In genomic region chr13:103875823-103876514, GRCm38 (mm10) we compare ENCODE assay signal across 19 mouse cellular contexts. TPM values are rescaled to one million over a fixed set of nuclear protein-coding genes. Genes with fewer than 3 reads are reported as not detected.
DNase-seq lines count a peak whose midpoint lies in the region; ATAC-seq lines count a peak whose summit lies in the region.
"Had no signal": no experiment of that assay in that cellular context is flagged by ENCODE, and none has a peak within 500 bp of the region (broad histone marks: within the 10 kb centered on the region; RNA-seq: fewer than 3 reads in every experiment).

No protein-coding gene starts in this region.

- peak; percentile 12 for DNase-seq in c-Kit-positive CD71-negative TER-119-negative erythroid progenitor cells, embryonic 14.5 days (ENCODE audit: low read depth)
- DNase-seq in thymus, postnatal 14 days: no peak
- DNase-seq in layer of hippocampus, adult 9-10 months (ENCODE audit: low spot score): no peak
- no peak for DNase-seq in lung, postnatal 4 days
- DNase-seq: adrenal gland, postnatal 10 days; cerebellum, adult 11 months; cerebellum, adult 8-10 months; cerebellum, postnatal 14 days; gastrocnemius, postnatal 10 days; heart, adult 18-20 months; heart, postnatal 10 days had no signal

- H3K4me1 ChIP-seq in liver, embryonic 15.5 days (replicated peaks): peaks cover 20% of the 10 kb centered on the region
- H3K4me1 ChIP-seq: embryonic facial prominence, embryonic 13.5 days; forebrain, embryonic 13.5 days; heart, embryonic 10.5 days had no signal

- no peak overlapping the region for H3K4me2 ChIP-seq in liver, embryonic 15.5 days
- H3K4me2 ChIP-seq: embryonic facial prominence, embryonic 13.5 days; forebrain, embryonic 13.5 days; hindbrain, embryonic 13.5 days had no signal

- peaks cover 2% of the 10 kb centered on the region; the same call in 1 of the 2 replicates for H3K36me3 ChIP-seq in liver, embryonic 15.5 days (replicated peaks)

- 25% methylated on average over 6 of the region's 6 CpGs for WGBS in liver, embryonic 15.5 days (ENCODE audit: insufficient replicate concordance)

- H3K27me3 ChIP-seq in liver, embryonic 15.5 days: no peaks in the 10 kb centered on the region
- H3K27me3 ChIP-seq: embryonic facial prominence, embryonic 13.5 days; forebrain, embryonic 13.5 days; hindbrain, embryonic 13.5 days had no signal

- H3K9ac ChIP-seq in liver, embryonic 15.5 days: no peak overlapping the region
- H3K9ac ChIP-seq: embryonic facial prominence, embryonic 13.5 days; forebrain, embryonic 13.5 days; hindbrain, embryonic 13.5 days had no signal

- ATAC-seq in common myeloid progenitor, adult 5-6 weeks (replicated peaks; ENCODE audit: low read depth, poor library complexity, severe bottlenecking): peak; percentile 71; the same call in 1 of the 2 replicates
- peak; percentile 83 for ATAC-seq in liver, embryonic 15.5 days (ENCODE audit: insufficient read depth)
- ATAC-seq in megakaryocyte-erythroid progenitor cell, adult 5-6 weeks (replicated peaks; ENCODE audit: low FRiP score, low TSS enrichment, poor library complexity, severe bottlenecking): peak; percentile 96
- ATAC-seq: forebrain, embryonic 13.5 days; hindbrain, postnatal 0 days had no signal

- H3K27ac ChIP-seq in liver, embryonic 15.5 days (replicated peaks): no peak overlapping the region
- H3K27ac ChIP-seq: embryonic facial prominence, embryonic 13.5 days; forebrain, embryonic 13.5 days; heart, embryonic 10.5 days; hindbrain, embryonic 13.5 days; hindbrain, postnatal 0 days had no signal

- no peak overlapping the region for H3K4me3 ChIP-seq in liver, embryonic 15.5 days (replicated peaks)
- H3K4me3 ChIP-seq: embryonic facial prominence, embryonic 13.5 days; forebrain, embryonic 13.5 days; heart, embryonic 10.5 days; hindbrain, embryonic 13.5 days had no signal

- H3K9me3 ChIP-seq in liver, embryonic 15.5 days (replicated peaks): no peaks in the 10 kb centered on the region
- H3K9me3 ChIP-seq: embryonic facial prominence, embryonic 13.5 days; forebrain, embryonic 13.5 days; heart, embryonic 10.5 days; hindbrain, embryonic 13.5 days had no signal

RNA-seq across cellular contexts. Expression of gene Erbin, which starts 44.3 kb away (rescaled TPM):
- total RNA-seq in common myeloid progenitor, adult 5-6 weeks (2017): 143 and 174 TPM in 2 replicates
- polyA plus RNA-seq in liver, embryonic 15.5 days (2015; fragmentation: Nextera tagmentation; extraction: Ambion mirVana): 4.5 and 4.9 TPM in 2 replicates
- total RNA-seq in megakaryocyte-erythroid progenitor cell, adult 5-6 weeks (2014; fragmentation: Nextera tagmentation): 70.5 and 87.2 TPM in 2 replicates
- total RNA-seq in megakaryocyte-erythroid progenitor cell, adult 5-6 weeks (2017): 111 and 152 TPM in 2 replicates
